Mouse (Mus musculus) heart, embryonic 12.5 days (tissue): ENCODE measurements around the gene Smarca2. TPM values are rescaled to one million over a fixed set of nuclear protein-coding genes. Genes with fewer than 3 reads are reported as not detected.

ENCODE experiments used
- ATAC-seq: fragments of 200-750 bp; cut with Nextera tagmentation; 2 replicates; pipeline ENCODE4 v1.8.0; 2017; ENCODE audit warnings: moderate TSS enrichment, moderate library complexity; ENCODE audit not compliant: insufficient number of reproducible peaks, low FRiP score
- H3K27ac ChIP-seq: fragments of 300-500 bp; sonication (generic); 2 replicates; pipeline ENCODE4 v1.5.1; 2016; ENCODE audit warnings: mild to moderate bottlenecking, moderate library complexity; ENCODE audit not compliant: poor library complexity, severe bottlenecking
- H3K27me3 ChIP-seq: fragments of 300-500 bp; sonication (generic); replicated peaks from 2 replicates; pipeline ENCODE4 v1.6.1; 2016; ENCODE audit warnings: mild to moderate bottlenecking, moderate library complexity
- H3K36me3 ChIP-seq: fragments of 300-500 bp; sonication (generic); 2 replicates; pipeline ENCODE4 v1.6.1; 2016; ENCODE audit warnings: mild to moderate bottlenecking, moderate library complexity
- H3K4me1 ChIP-seq: fragments of 300-500 bp; sonication (generic); replicated peaks from 2 replicates; pipeline ENCODE4 v1.6.1; 2016; ENCODE audit warnings: mild to moderate bottlenecking
- H3K4me2 ChIP-seq: fragments of 300-500 bp; sonication (generic); 2 replicates; pipeline ENCODE4 v1.6.1; 2016; ENCODE audit warnings: mild to moderate bottlenecking, moderate library complexity
- H3K4me3 ChIP-seq: fragments of 300-500 bp; sonication (generic); 2 replicates; pipeline ENCODE4 v1.5.1; 2016; ENCODE audit warnings: mild to moderate bottlenecking
- H3K9ac ChIP-seq: fragments of 300-500 bp; sonication (generic); 2 replicates; pipeline ENCODE4 v1.6.1; 2016; ENCODE audit warnings: mild to moderate bottlenecking, moderate library complexity
- H3K9me3 ChIP-seq: fragments of 300-500 bp; sonication (generic); replicated peaks from 2 replicates; pipeline ENCODE4 v1.6.1; 2016; ENCODE audit warnings: mild to moderate bottlenecking, moderate library complexity
- WGBS: fragments of 180-500 bp; shearing (Covaris S2); methylation state at CpG from one replicate; pipeline ENCODE4 v1.1.7; 2016; 5-methylcytosine and 5-hydroxymethylcytosine counted together
- polyA plus RNA-seq: library from polyadenylated mRNA; unstranded; fragments of >200 nt; fragmentation: Nextera tagmentation; extraction: Ambion mirVana; gene quantifications from 2 replicates; pipeline ENCODE4 v1.2.1, GENCODE M21; 2016

Gene Smarca2
- polyA plus RNA-seq, 1 experiment from 2014 or later, result 31.0 TPM

GRCm38 (mm10) chr19:26746709-26747467 lies 142.0 kb downstream of the Smarca2 start:
- Histone ChIP-seq H3K4me3 (peak overlapping the region; percentile 67), H3K9ac (peak overlapping the region; percentile 77), H3K36me3 (0 out of 2 replicates have a peak, but pooled peaks cover 2% of the 10 kb centered on the region), H3K9me3 (no peaks in the 10 kb centered on the region), H3K27ac (peak overlapping the region; percentile 93), H3K4me1 (peaks cover 14% of the 10 kb centered on the region), H3K4me2 (peak overlapping the region; percentile 77), H3K27me3 (no peaks in the 10 kb centered on the region)
- ATAC-seq, result no peak
- 53% methylated on average over 6 of the region's 6 CpGs for WGBS

DNA sequence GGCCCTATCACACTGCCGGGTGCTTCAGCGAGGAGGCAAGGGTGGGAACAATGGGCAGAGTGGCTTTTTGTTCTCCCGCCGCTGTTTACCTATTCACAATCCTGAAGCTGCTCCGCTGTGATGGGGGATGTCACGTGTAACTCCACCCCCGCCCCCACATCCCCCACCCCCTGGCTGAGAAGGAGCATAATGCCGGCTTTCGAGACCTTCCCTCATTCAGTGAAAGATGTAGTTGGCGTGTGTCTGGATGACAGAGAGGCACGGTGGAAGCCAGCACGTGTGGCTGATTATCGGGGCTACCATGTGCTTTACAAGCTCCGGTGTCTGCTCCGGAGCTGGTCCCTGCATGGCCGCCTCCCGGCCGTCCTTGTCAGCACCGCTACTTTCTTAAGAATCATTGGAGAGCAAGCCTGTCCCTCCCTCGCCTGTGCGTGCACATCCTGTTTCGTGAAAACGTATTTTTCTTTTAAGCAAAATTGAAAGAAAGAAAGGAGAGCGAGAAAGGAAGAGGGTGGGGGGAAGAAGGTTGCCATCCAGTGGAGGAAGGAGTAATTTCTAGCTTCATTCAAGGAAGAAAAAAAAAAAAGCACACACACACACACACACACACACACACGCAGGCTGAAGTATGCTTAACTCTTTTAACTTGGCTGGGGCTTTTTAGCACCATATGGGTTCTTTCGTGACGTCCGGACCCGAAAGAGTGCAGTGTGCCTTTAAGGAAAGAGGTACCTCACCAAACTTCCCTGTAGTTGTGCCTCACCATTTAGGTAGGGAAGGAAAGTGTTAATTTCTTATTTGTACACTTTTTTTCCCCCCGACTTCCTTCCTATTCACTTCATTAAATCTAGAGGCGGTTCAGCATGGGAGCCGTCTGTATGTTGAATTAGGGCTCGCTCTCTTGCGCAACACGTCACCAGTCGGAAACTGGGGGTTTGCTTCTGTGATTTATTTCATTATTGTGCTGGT lies 143.0 kb downstream of the Smarca2 start:
- Histone ChIP-seq H3K36me3 (0 out of 2 replicates have a peak, but pooled peaks cover 3% of the 10 kb centered on the region), H3K27ac (peak overlapping the region; percentile 93), H3K9me3 (no peaks in the 10 kb centered on the region), H3K4me1 (peaks cover 14% of the 10 kb centered on the region), H3K9ac (peak overlapping the region; percentile 77), H3K27me3 (no peaks in the 10 kb centered on the region), H3K4me3 (peak overlapping the region; percentile 67), H3K4me2 (peak overlapping the region; percentile 77)
- peak; percentile 81 for ATAC-seq
- WGBS, result 1% methylated on average over 36 of the region's 36 CpGs

DNA sequence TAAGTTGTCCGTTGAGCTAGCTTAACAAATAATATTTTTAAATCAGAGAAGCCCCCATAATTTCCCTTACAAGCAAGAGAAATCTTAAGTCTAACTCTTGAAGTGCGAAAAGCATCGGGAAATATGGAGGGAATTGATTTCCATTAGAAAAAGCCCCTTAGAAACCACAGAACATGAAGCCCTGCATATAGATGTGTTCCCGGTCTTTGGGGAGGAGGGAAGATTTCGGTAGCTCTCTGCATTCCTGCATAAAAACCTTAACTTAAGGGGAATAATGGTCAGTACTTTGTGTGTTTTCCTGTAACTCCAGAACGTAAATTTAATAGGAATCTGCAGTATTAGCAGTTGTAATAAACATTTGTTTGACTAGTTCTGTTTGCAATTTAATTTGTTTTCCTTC lies 143.8 kb downstream of the Smarca2 start:
- Histone ChIP-seq H3K9me3 (no peaks in the 10 kb centered on the region), H3K36me3 (0 out of 2 replicates have a peak, but pooled peaks cover 3% of the 10 kb centered on the region), H3K9ac (peak overlapping the region; percentile 65), H3K4me3 (peak overlapping the region; percentile 67), H3K4me1 (peaks cover 14% of the 10 kb centered on the region), H3K27ac (no peak overlapping the region), H3K4me2 (peak overlapping the region; percentile 65), H3K27me3 (no peaks in the 10 kb centered on the region)
- ATAC-seq, result no peak
- WGBS, result 2% methylated on average over 6 of the region's 6 CpGs

DNA sequence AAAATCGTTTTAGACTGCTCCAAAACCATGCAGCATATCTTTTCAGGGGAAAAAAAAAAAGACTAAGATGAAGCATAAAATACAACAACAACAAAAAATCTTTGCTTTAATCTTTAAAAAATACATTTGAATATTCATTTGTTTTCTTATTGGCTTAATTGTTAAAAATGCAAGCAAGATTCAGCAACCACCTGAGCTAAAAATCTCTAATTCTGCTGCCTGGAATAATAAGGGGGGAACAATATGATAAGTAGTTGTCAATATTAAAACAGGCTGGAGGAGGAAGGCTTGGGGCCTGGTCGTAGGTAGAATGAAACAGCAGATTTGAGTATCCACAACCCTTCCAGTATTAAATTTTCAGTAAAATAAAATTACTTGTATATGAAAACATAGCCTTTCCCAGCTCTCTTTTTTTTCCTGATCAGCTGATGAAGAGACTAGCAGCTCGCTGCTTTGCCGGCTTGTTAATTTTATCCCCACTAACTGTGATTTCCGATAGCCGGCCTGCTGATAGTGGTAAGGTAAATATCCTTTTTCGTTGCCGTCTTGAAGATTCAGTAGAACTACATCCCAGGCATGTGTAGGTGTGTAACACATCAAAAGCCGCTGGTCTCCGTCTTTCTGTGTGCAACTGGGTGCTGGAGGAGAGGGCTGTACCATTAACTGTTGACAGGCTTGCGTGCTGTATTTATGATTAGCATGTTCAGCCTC lies 144.7 kb downstream of the Smarca2 start:
- Histone ChIP-seq H3K27me3 (no peaks in the 10 kb centered on the region), H3K27ac (peak overlapping the region; percentile 9; the same call in 1 of the 2 replicates), H3K9ac (peak overlapping the region; percentile 40; the same call in 1 of the 2 replicates), H3K4me1 (peaks cover 14% of the 10 kb centered on the region), H3K4me2 (peak overlapping the region; percentile 61), H3K4me3 (peak overlapping the region; percentile 67; the same call in 1 of the 2 replicates), H3K36me3 (0 out of 2 replicates have a peak, but pooled peaks cover 6% of the 10 kb centered on the region), H3K9me3 (no peaks in the 10 kb centered on the region)
- ATAC-seq, result no peak
- 18% methylated on average over 11 of the region's 11 CpGs for WGBS

- 56% methylated on average over 15 of the region's 15 CpGs for WGBS
- no peaks in the 10 kb centered on the region for H3K27me3 ChIP-seq
- H3K9ac ChIP-seq, result no peak overlapping the region
- 0 out of 2 replicates have a peak overlapping the region, but pooled peaks have one; percentile 17 for H3K27ac ChIP-seq
- H3K4me1 ChIP-seq, result peaks cover 24% of the 10 kb centered on the region
- no peaks in the 10 kb centered on the region for H3K9me3 ChIP-seq
- 0 out of 2 replicates have a peak, but pooled peaks cover 6% of the 10 kb centered on the region for H3K36me3 ChIP-seq
- H3K4me2 ChIP-seq, result peak overlapping the region; percentile 23; the same call in 1 of the 2 replicates
- H3K4me3 ChIP-seq, result no peak overlapping the region
- no peak for ATAC-seq
Observed at GRCm38 (mm10) chr19:26752611-26753163, 147.8 kb downstream of the Smarca2 start.

GRCm38 (mm10) chr19:26753266-26753872 lies 148.5 kb downstream of the Smarca2 start:
- Histone ChIP-seq H3K9me3 (no peaks in the 10 kb centered on the region), H3K36me3 (0 out of 2 replicates have a peak, but pooled peaks cover 6% of the 10 kb centered on the region), H3K4me3 (no peak overlapping the region), H3K27ac (no peak overlapping the region), H3K9ac (no peak overlapping the region), H3K4me2 (no peak overlapping the region), H3K4me1 (peaks cover 29% of the 10 kb centered on the region), H3K27me3 (no peaks in the 10 kb centered on the region)
- ATAC-seq, result no peak
- 72% methylated on average over 7 of the region's 7 CpGs for WGBS

- H3K27ac ChIP-seq, result no peak overlapping the region
- H3K4me1 ChIP-seq, result peaks cover 35% of the 10 kb centered on the region
- H3K36me3 ChIP-seq, result 0 out of 2 replicates have a peak, but pooled peaks cover 6% of the 10 kb centered on the region
- WGBS, result 82% methylated on average over 10 of the region's 10 CpGs
- H3K9me3 ChIP-seq, result no peaks in the 10 kb centered on the region
- H3K9ac ChIP-seq, result no peak overlapping the region
- H3K4me2 ChIP-seq, result no peak overlapping the region
- no peak overlapping the region for H3K4me3 ChIP-seq
- no peaks in the 10 kb centered on the region for H3K27me3 ChIP-seq
- ATAC-seq, result no peak
Observed at GRCm38 (mm10) chr19:26754016-26754794, 149.4 kb downstream of the Smarca2 start.

DNA sequence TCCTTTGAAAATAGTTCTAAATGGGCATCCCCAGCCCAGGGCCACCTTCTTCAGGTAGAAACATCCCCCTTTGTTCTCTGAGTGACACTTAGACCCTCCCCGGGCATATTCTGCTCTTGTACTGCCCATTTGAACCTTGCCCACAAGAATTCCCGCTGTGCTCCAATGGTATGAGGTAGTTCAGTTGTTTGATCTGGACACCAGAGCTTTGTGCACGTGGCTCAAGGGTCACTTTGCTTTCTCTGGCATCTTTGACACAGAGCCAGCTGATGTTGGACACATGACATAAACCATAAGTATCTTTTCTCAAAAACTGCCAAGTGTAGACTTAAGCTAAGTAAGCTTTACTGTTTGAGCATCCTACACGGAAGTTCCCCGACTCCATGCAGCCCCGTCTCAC lies 151.1 kb downstream of the Smarca2 start:
- H3K9me3 ChIP-seq, result no peaks in the 10 kb centered on the region
- H3K4me2 ChIP-seq, result no peak overlapping the region
- H3K4me1 ChIP-seq, result peaks cover 35% of the 10 kb centered on the region
- ATAC-seq, result no peak
- 0 out of 2 replicates have a peak, but pooled peaks cover 6% of the 10 kb centered on the region for H3K36me3 ChIP-seq
- no peak overlapping the region for H3K27ac ChIP-seq
- H3K4me3 ChIP-seq, result no peak overlapping the region
- H3K27me3 ChIP-seq, result no peaks in the 10 kb centered on the region
- H3K9ac ChIP-seq, result no peak overlapping the region
- 54% methylated on average over 6 of the region's 6 CpGs for WGBS

DNA sequence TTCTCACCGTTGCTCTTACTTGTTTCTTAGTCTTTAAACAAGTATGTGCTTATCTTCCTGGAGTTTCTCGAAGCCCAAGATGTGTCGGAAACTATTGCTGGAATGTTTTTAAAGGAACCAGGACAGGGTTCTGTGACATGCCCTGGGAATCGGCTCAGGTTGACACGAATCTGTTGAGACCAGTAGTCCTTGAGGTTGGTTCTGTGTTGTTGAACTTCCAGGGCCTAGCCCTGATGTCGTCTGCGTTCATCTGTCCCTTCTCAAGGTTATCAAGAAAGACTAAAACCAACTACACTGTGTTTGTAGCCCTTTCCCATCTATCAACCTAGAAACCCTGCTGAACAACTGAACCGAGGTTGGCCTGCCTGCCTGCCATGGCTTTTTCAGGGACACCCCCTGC lies 151.5 kb downstream of the Smarca2 start:
- Histone ChIP-seq H3K27ac (no peak overlapping the region), H3K9ac (no peak overlapping the region), H3K4me3 (no peak overlapping the region), H3K4me2 (no peak overlapping the region), H3K9me3 (no peaks in the 10 kb centered on the region), H3K4me1 (peaks cover 35% of the 10 kb centered on the region), H3K27me3 (no peaks in the 10 kb centered on the region), H3K36me3 (0 out of 2 replicates have a peak, but pooled peaks cover 6% of the 10 kb centered on the region)
- WGBS, result 22% methylated on average over 8 of the region's 8 CpGs
- ATAC-seq, result no peak
